Mouse (Mus musculus): Measurements from ENCODE around the gene Trim25.

Gene Trim25

GRCm38 (mm10) chr11:89066750-89067149, 67.6 kb downstream of the Trim25 start, which contains the start of gene Dgke:
TSS of gene Dgke (minus strand) at chr11:89066850.
- no peak for DNase-seq

- DNase-seq = no peak
Observed at GRCm38 (mm10) chr11:89067301-89067822, 68.2 kb downstream of the Trim25 start.

GRCm38 (mm10) chr11:89067871-89068490, 68.8 kb downstream of the Trim25 start:
- DNase-seq = no peak

DNA sequence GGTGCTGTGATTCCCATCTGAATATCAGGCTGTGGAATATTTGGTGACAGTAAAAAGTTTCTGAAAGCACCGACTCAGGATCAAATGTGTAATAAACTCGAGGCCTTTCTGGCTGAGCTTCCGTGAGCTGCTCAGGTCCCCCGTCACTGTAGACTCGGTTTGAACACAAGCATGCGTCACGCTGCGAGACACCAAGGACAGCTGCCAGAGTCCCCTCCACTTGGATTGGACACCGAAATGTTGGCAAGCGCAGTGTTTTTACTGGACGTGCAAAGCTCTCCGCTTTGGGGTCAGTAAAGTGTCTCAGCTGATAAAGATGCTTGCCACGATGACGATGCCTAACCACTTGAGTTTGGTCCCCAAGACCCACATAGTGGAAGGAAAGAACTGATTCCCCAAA, 69.5 kb downstream of the Trim25 start:
- DNase-seq = no peak

- no peak for DNase-seq
Observed at GRCm38 (mm10) chr11:89069303-89069702, 70.1 kb downstream of the Trim25 start.

All from right cerebral cortex, adult 18-20 months (tissue).